Mouse (Mus musculus): ENCODE measurements around the gene Ccdc96. TPM values are rescaled to one million over a fixed set of nuclear protein-coding genes. Genes with fewer than 3 reads are reported as not detected.
A peak's percentile ranks its signal among the peaks of the same experiment; 100 is the strongest.

The Ccdc96 gene
- total and polyA plus RNA-seq, 2 experiments from 2014 or later: 2.2 to 2.4 TPM

GRCm38 (mm10) chr5:36447872-36448271 is 36.5 kb upstream of the Ccdc96 start:
- WGBS: 94% methylated on average over 12 of the region's 12 CpGs
- no peak for DNase-seq
- no peak for TF ChIP-seq CTCF (IDR thresholded peaks at IDR 0.05; ENCODE audit: low read depth)

DNA sequence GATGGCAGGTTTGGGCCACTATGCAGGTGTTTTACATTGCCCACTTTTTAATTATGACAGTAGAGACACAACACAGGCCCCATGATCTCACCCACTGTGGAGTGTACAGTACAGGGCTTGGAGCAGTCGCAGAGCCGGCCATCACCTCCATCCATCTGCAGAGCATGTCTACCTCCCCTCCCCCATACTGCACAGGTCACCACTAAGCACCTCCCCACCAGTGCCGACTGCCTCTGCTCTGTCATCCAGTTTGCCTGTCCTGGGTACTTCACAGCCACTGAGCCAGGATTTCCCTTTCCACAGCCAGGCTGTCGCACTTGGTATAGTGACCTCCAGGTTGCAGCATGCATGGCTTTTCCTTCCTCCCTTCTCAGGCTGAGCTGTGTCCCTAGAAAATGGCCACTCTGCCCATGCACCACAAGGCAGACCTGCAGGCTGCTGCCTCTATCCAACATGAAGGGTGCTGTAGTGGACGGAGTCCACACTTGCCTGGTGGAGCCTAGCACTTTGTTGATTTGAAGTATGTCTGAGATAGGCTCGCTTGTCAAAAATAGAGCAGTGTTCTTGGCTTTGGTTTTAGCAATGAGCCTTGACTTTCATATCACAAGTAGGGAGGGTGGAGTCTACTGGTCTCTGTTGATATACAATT is 34.6 kb upstream of the Ccdc96 start:
- Histone ChIP-seq H3K36me3 (ENCODE audit: insufficient read depth) (no peaks in the 10 kb centered on the region), H3K27ac (ENCODE audit: low read depth, low read length) (no peak overlapping the region), H3K4me3 (ENCODE audit: low read depth, low read length) (no peak overlapping the region), H3K4me2 (ENCODE audit: low read depth) (no peak overlapping the region), H3K9me3 (ENCODE audit: low read length) (no peaks in the 10 kb centered on the region), H3K4me1 (ENCODE audit: insufficient read depth) (0 out of 2 replicates have a peak, but pooled peaks cover 3% of the 10 kb centered on the region), H3K27me3 (ENCODE audit: insufficient read depth, low read length) (no peaks in the 10 kb centered on the region), H3K9ac (no peak overlapping the region)
- DNase-seq: no peak
- ATAC-seq: no peak
- TF ChIP-seq CTCF (IDR thresholded peaks at IDR 0.05; ENCODE audit: low read depth): no peak
- 84% methylated on average over 6 of the region's 6 CpGs for WGBS

More at GRCm38 (mm10) chr5:36447872-36448271, 36.5 kb upstream of the Ccdc96 start:
- H3K36me3 ChIP-seq (ENCODE audit: insufficient read depth): no peaks in the 10 kb centered on the region
- no peaks in the 10 kb centered on the region for H3K9me3 ChIP-seq (ENCODE audit: low read length)
- no peak overlapping the region for H3K27ac ChIP-seq (ENCODE audit: low read depth, low read length)
- no peak overlapping the region for H3K9ac ChIP-seq
- ATAC-seq: no peak
- no peaks in the 10 kb centered on the region for H3K27me3 ChIP-seq (ENCODE audit: insufficient read depth, low read length)
- H3K4me1 ChIP-seq (ENCODE audit: insufficient read depth): 0 out of 2 replicates have a peak, but pooled peaks cover 3% of the 10 kb centered on the region
- H3K4me2 ChIP-seq (ENCODE audit: low read depth): no peak overlapping the region
- H3K4me3 ChIP-seq (ENCODE audit: low read depth, low read length): no peak overlapping the region

GRCm38 (mm10) chr5:36451119-36451518 is 33.3 kb upstream of the Ccdc96 start:
- TF ChIP-seq CTCF (IDR thresholded peaks at IDR 0.05; ENCODE audit: low read depth): no peak
- Histone ChIP-seq H3K27ac (ENCODE audit: low read depth, low read length) (no peak overlapping the region), H3K4me1 (ENCODE audit: insufficient read depth) (no peaks in the 10 kb centered on the region), H3K27me3 (ENCODE audit: insufficient read depth, low read length) (no peaks in the 10 kb centered on the region), H3K36me3 (ENCODE audit: insufficient read depth) (no peaks in the 10 kb centered on the region), H3K9ac (no peak overlapping the region), H3K4me3 (ENCODE audit: low read depth, low read length) (no peak overlapping the region), H3K4me2 (ENCODE audit: low read depth) (no peak overlapping the region), H3K9me3 (ENCODE audit: low read length) (no peaks in the 10 kb centered on the region)
- DNase-seq (no peak), ATAC-seq (no peak)
- WGBS: 31% methylated on average over 9 of the region's 10 CpGs

DNA sequence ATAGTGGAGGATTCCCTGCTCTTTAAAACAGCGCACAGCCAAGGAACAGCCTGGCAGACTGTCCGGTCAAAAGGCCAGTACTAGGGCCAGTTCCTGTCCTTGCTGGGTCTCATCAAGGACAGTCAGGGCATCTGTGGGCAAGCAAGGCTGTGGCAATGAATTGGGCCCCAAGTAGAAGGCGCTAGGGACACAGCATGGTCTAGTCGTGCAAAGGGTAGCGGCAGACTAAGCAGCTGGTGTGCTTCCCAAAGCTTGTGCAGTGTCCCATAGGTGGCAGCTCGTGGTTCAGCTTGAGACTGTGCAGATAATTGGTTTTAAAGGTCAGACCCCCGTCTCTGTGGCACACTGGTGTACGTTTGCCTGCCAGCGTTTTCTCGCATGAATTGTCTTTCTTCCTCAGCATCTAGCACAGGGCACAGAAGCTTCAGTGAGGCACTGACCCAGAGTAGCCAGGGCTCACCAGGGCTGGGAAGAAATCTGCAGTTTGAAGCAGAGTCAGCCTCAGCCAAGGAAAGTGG is 32.5 kb upstream of the Ccdc96 start:
- 51% methylated on average over 10 of the region's 10 CpGs for WGBS
- no peak overlapping the region for H3K4me3 ChIP-seq (ENCODE audit: low read depth, low read length)
- DNase-seq: no peak

GRCm38 (mm10) chr5:36452821-36453220 is 31.6 kb upstream of the Ccdc96 start:
- no peak for ATAC-seq
- Histone ChIP-seq H3K4me2 (ENCODE audit: low read depth) (no peak overlapping the region), H3K9me3 (ENCODE audit: low read length) (no peaks in the 10 kb centered on the region), H3K27ac (ENCODE audit: low read depth, low read length) (no peak overlapping the region), H3K4me1 (ENCODE audit: insufficient read depth) (no peaks in the 10 kb centered on the region), H3K4me3 (ENCODE audit: low read depth, low read length) (no peak overlapping the region), H3K36me3 (ENCODE audit: insufficient read depth) (no peaks in the 10 kb centered on the region), H3K9ac (no peak overlapping the region), H3K27me3 (ENCODE audit: insufficient read depth, low read length) (no peaks in the 10 kb centered on the region)
- WGBS: 79% methylated on average over 6 of the region's 6 CpGs
- no peak for TF ChIP-seq CTCF (IDR thresholded peaks at IDR 0.05; ENCODE audit: low read depth)
- no peak for DNase-seq

More for the DNA sequence above, 32.5 kb upstream of the Ccdc96 start:
- H3K27ac ChIP-seq (ENCODE audit: low read depth, low read length): no peak overlapping the region
- no peak for ATAC-seq
- H3K9me3 ChIP-seq (ENCODE audit: low read length): no peaks in the 10 kb centered on the region
- H3K9ac ChIP-seq: no peak overlapping the region
- no peak overlapping the region for H3K4me2 ChIP-seq (ENCODE audit: low read depth)
- H3K4me1 ChIP-seq (ENCODE audit: insufficient read depth): no peaks in the 10 kb centered on the region
- no peaks in the 10 kb centered on the region for H3K27me3 ChIP-seq (ENCODE audit: insufficient read depth, low read length)
- no peak for TF ChIP-seq CTCF (IDR thresholded peaks at IDR 0.05; ENCODE audit: low read depth)
- no peaks in the 10 kb centered on the region for H3K36me3 ChIP-seq (ENCODE audit: insufficient read depth)

DNA sequence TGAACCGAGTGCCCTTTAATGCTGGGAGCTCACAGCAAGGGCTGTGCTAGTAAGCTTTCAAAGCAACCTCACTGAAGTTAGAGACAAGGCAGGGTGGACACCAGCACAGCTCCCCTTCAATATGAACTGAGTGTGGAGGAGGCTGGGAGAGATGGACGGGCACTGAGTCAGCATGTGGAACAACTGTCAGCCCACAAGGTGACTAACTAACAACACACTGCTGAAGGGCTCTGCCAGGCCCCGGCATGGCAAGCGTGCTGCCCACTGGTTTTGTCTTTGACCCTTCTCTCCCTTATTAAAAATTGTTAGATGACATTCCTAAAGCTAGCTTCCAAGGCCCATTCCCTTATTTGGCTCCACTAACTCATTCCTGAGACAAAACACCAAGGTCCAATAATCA is 26.7 kb upstream of the Ccdc96 start:
- no peak overlapping the region for H3K9ac ChIP-seq
- ATAC-seq: no peak
- WGBS: 78% methylated on average over 4 of the region's 4 CpGs
- no peaks in the 10 kb centered on the region for H3K9me3 ChIP-seq (ENCODE audit: low read length)
- no peaks in the 10 kb centered on the region for H3K27me3 ChIP-seq (ENCODE audit: insufficient read depth, low read length)
- no peak for DNase-seq
- H3K4me3 ChIP-seq (ENCODE audit: low read depth, low read length): no peak overlapping the region
- no peak overlapping the region for H3K4me2 ChIP-seq (ENCODE audit: low read depth)
- TF ChIP-seq CTCF (IDR thresholded peaks at IDR 0.05; ENCODE audit: low read depth): no peak
- H3K27ac ChIP-seq (ENCODE audit: low read depth, low read length): no peak overlapping the region
- H3K4me1 ChIP-seq (ENCODE audit: insufficient read depth): no peaks in the 10 kb centered on the region
- no peaks in the 10 kb centered on the region for H3K36me3 ChIP-seq (ENCODE audit: insufficient read depth)

DNA sequence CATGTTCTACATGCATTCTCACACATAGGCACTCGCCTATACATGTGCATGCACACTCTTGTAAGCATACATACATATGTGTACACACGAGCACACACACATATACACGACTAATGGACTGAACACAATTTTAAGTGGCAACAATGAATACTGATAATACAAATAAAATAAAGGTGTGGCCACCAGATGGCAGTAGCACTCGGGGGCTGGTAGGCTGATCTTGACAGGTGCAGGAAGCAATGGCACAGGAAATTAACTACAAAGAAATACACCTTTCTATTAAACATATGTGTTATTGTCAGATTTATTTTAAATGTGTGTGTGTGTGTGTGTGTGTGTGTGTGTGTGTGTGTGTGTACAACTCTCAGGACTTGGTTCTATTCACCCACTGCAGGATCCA is 25.5 kb upstream of the Ccdc96 start:
- DNase-seq: no peak
- TF ChIP-seq CTCF (IDR thresholded peaks at IDR 0.05; ENCODE audit: low read depth): peak; percentile 63
- no peak overlapping the region for H3K9ac ChIP-seq

More for the DNA sequence above, 25.5 kb upstream of the Ccdc96 start:
- Histone ChIP-seq H3K27ac (ENCODE audit: low read depth, low read length) (no peak overlapping the region), H3K4me2 (ENCODE audit: low read depth) (no peak overlapping the region), H3K27me3 (ENCODE audit: insufficient read depth, low read length) (no peaks in the 10 kb centered on the region), H3K9me3 (ENCODE audit: low read length) (no peaks in the 10 kb centered on the region), H3K4me1 (ENCODE audit: insufficient read depth) (no peaks in the 10 kb centered on the region), H3K4me3 (ENCODE audit: low read depth, low read length) (no peak overlapping the region), H3K36me3 (ENCODE audit: insufficient read depth) (no peaks in the 10 kb centered on the region)
- no peak for ATAC-seq
- WGBS: 9% methylated on average over 4 of the region's 4 CpGs
